Mouse (Mus musculus) heart, postnatal 0 days (tissue): Measurements from ENCODE around the gene Tnrc6b.
"Not testable (repeated sequence)": the region's sequence is repeated elsewhere in the genome, so short reads cannot be mapped to it uniquely, and the experiment has no call there.

ENCODE experiments used
- CTCF ChIP-seq: IDR thresholded peaks from 2 replicates; pipeline ENCODE4 v1.5.1; 2016; ENCODE audit warnings: antibody characterized with exemption, control low read depth, low read depth
- EP300 ChIP-seq: IDR thresholded peaks from 2 replicates; pipeline ENCODE4 v1.6.1; 2016; ENCODE audit warnings: antibody characterized with exemption, low read depth

- not testable (repeated sequence) for TF ChIP-seq CTCF, EP300
Measured at GRCm38 (mm10) chr15:80868603-80869002, 157.5 kb downstream of the Tnrc6b start.
